Mouse (Mus musculus) liver, adult 2 months (tissue): ENCODE measurements at regions not wholly inside any gene's neighbourhood (a gene's known extent, or its start where the extent isn't known, plus 50 kb on each side); places are given as distances from the start of the nearest gene placed in this dataset.
A peak's percentile ranks its signal among the peaks of the same experiment; 100 is the strongest.

Source experiments
- DNase-seq: peaks from one replicate; pipeline ENCODE4 v3.0.0-alpha.2; 2011; ENCODE audit warnings: low read depth, low spot score; ENCODE audit errors: extremely low read depth
- H3K27ac ChIP-seq: fragments of 200-500 bp; replicated peaks from 2 replicates; pipeline ENCODE4 v1.5.1; 2012; ENCODE audit warnings: low read depth, mild to moderate bottlenecking, control low read depth, inconsistent platforms, low read length; ENCODE audit not compliant: insufficient read depth
- H3K27me3 ChIP-seq: fragments of 200-500 bp; 2 replicates; pipeline ENCODE4 v1.6.1; 2012; ENCODE audit warnings: mild to moderate bottlenecking, moderate library complexity, low read length, inconsistent platforms; ENCODE audit not compliant: control insufficient read depth, insufficient read depth
- H3K36me3 ChIP-seq: fragments of 200-500 bp; 2 replicates; pipeline ENCODE4 v1.6.1; 2012; ENCODE audit warnings: low read length, inconsistent platforms; ENCODE audit not compliant: control insufficient read depth, insufficient read depth
- H3K4me1 ChIP-seq: fragments of 200-500 bp; 2 replicates; pipeline ENCODE4 v1.6.1; 2011; ENCODE audit warnings: low read length; ENCODE audit not compliant: control insufficient read depth, insufficient read depth
- H3K4me3 ChIP-seq: fragments of 200-500 bp; 2 replicates; pipeline ENCODE4 v1.5.1; 2011; ENCODE audit warnings: low read depth, mild to moderate bottlenecking, control low read depth, low read length, moderate library complexity; ENCODE audit not compliant: insufficient read depth
- H3K79me2 ChIP-seq: fragments of 200-500 bp; 2 replicates; pipeline ENCODE4 v1.6.1; 2012; ENCODE audit warnings: inconsistent platforms, mild to moderate bottlenecking, low read length, moderate library complexity; ENCODE audit not compliant: control insufficient read depth, insufficient read depth
- H3K9ac ChIP-seq: fragments of 200-500 bp; 2 replicates; pipeline ENCODE4 v1.6.1; 2012; ENCODE audit warnings: low read depth, mild to moderate bottlenecking, control low read depth, inconsistent platforms, low read length
- CTCF ChIP-seq: fragments of 200-500 bp; IDR thresholded peaks from 2 replicates; pipeline ENCODE4 v1.5.1; 2011; ENCODE audit warnings: low read depth, low read length, control low read depth
- POLR2A ChIP-seq: fragments of 200-500 bp; IDR thresholded peaks from 2 replicates; pipeline ENCODE4 v1.6.1; 2011; ENCODE audit warnings: low read length, control low read depth; ENCODE audit not compliant: insufficient read depth; ENCODE audit errors: extremely low read depth
- WGBS: fragments of 180-500 bp; shearing (Covaris S2); methylation state at CpG from one replicate; pipeline ENCODE4 v1.1.7; 2018; 5-methylcytosine and 5-hydroxymethylcytosine counted together

DNA sequence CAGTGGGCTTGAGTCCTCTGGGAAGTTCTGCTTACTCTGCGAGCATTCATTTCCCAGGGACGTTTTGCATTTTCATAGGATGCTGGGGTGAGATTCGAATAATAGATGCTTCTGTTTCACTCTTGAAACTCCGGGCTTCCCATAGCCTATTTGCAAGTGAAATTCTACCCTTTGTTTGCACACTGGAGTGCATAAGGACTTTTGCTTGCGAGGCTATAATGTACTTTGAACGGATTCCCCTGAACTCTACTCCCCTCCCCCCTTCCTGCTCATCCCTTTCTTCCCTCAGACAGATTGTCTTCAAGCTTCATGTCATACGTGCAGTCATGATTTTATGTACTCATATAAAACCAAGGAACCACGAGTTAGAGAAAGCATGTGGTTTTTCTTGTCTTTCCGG, 53.4 kb upstream of the Cnksr3 start:
- no peaks in the 10 kb centered on the region for H3K79me2 ChIP-seq
- H3K4me1 ChIP-seq: peaks cover 11% of the 10 kb centered on the region
- WGBS: 41% methylated on average over 9 of the region's 9 CpGs
- H3K27ac ChIP-seq: no peak overlapping the region
- no peak overlapping the region for H3K9ac ChIP-seq
- TF ChIP-seq POLR2A: no peak
- TF ChIP-seq CTCF: no peak
- H3K4me3 ChIP-seq: no peak overlapping the region
- H3K36me3 ChIP-seq: no peaks in the 10 kb centered on the region
- peak; percentile 50 for DNase-seq
- H3K27me3 ChIP-seq: no peaks in the 10 kb centered on the region

- Histone ChIP-seq H3K9ac (no peak overlapping the region), H3K4me1 (peaks cover 11% of the 10 kb centered on the region), H3K27ac (no peak overlapping the region), H3K36me3 (no peaks in the 10 kb centered on the region), H3K27me3 (no peaks in the 10 kb centered on the region), H3K4me3 (no peak overlapping the region), H3K79me2 (no peaks in the 10 kb centered on the region)
- TF ChIP-seq POLR2A (no peak), CTCF (no peak)
- DNase-seq: peak; percentile 80
- 21% methylated on average over 4 of the region's 4 CpGs for WGBS
Measured at GRCm38 (mm10) chr10:7264721-7265120, 52.7 kb upstream of the Cnksr3 start.
